Comparison of ENCODE assay signal across 9 mouse cellular contexts in genomic region chr2:32132567-32132992, GRCm38 (mm10). TPM values are rescaled to one million over a fixed set of nuclear protein-coding genes. Genes with fewer than 3 reads are reported as not detected.
A peak's percentile ranks its signal among the peaks of the same experiment; 100 is the strongest.
DNase-seq lines count a peak whose midpoint lies in the region; ATAC-seq and TF ChIP-seq lines count a peak whose summit lies in the region.
"Had no signal": no experiment of that assay in that cellular context is flagged by ENCODE, and none has a peak within 500 bp of the region (broad histone marks: within the 10 kb centered on the region; RNA-seq: fewer than 3 reads in every experiment).

No protein-coding gene starts in this region.

- no peak for TF ChIP-seq EP300 in liver, embryonic 14.5 days (IDR thresholded peaks at IDR 0.05; ENCODE audit: low read depth)

- H3K4me3 ChIP-seq in ES-E14 (ENCODE audit: insufficient read depth in 1 of 2, low read depth in 1 of 2, low read length in 2 of 2, poor library complexity in 1 of 2, severe bottlenecking in 1 of 2), result no peak overlapping the region
- H3K4me3 ChIP-seq in embryonic facial prominence, embryonic 11.5 days (ENCODE audit: low read depth, low read length), result no peak overlapping the region
- H3K4me3 ChIP-seq in hindbrain, embryonic 11.5 days (ENCODE audit: low read depth, low read length), result no peak overlapping the region
- 0 out of 4 replicates have a peak overlapping the region, but pooled peaks of 1 of the 2 experiments have one; percentile 1 for H3K4me3 ChIP-seq in liver, embryonic 14.5 days (ENCODE audit: insufficient read depth in 1 of 2, low read depth in 2 of 2, low read length in 2 of 2)
- H3K4me3 ChIP-seq: midbrain, embryonic 12.5 days had no signal

- no peaks in the 10 kb centered on the region for H3K36me3 ChIP-seq in ES-E14 (ENCODE audit: control insufficient read depth, insufficient read depth, low read length, poor library complexity, severe bottlenecking)
- no peaks in the 10 kb centered on the region for H3K36me3 ChIP-seq in embryonic facial prominence, embryonic 11.5 days (replicated peaks; ENCODE audit: control insufficient read depth, insufficient read depth, low read depth, low read length)
- H3K36me3 ChIP-seq in hindbrain, embryonic 11.5 days (ENCODE audit: control insufficient read depth, insufficient read depth, low read length), result no peaks in the 10 kb centered on the region
- H3K36me3 ChIP-seq in liver, embryonic 14.5 days (replicated peaks; ENCODE audit: control insufficient read depth, insufficient read depth, low read depth), result no peaks in the 10 kb centered on the region
- H3K36me3 ChIP-seq: midbrain, embryonic 12.5 days had no signal

- H3K27ac ChIP-seq in ES-E14 (ENCODE audit: insufficient read depth, low read depth, low read length, poor library complexity, severe bottlenecking), result no peak overlapping the region; the same call in 1 of the 2 replicates
- no peak overlapping the region for H3K27ac ChIP-seq in embryonic facial prominence, embryonic 11.5 days (replicated peaks; ENCODE audit: low read depth, low read length)
- no peak overlapping the region for H3K27ac ChIP-seq in hindbrain, embryonic 11.5 days (ENCODE audit: low read depth, low read length)
- peak overlapping the region; percentile 100 for H3K27ac ChIP-seq in liver, embryonic 14.5 days
- H3K27ac ChIP-seq: midbrain, embryonic 12.5 days had no signal

- H3K4me1 ChIP-seq in ES-E14 (ENCODE audit: control insufficient read depth in 2 of 2, insufficient read depth in 2 of 2, low read length in 2 of 2, poor library complexity in 1 of 2), result peaks cover 0 to 5% of the 10 kb centered on the region in 2 experiments; a peak in 1 of 4 replicates
- H3K4me1 ChIP-seq in embryonic facial prominence, embryonic 11.5 days (ENCODE audit: control insufficient read depth, insufficient read depth, low read length), result no peaks in the 10 kb centered on the region
- no peaks in the 10 kb centered on the region for H3K4me1 ChIP-seq in hindbrain, embryonic 11.5 days (replicated peaks; ENCODE audit: control insufficient read depth, insufficient read depth, low read length)
- peaks cover 51 to 52% of the 10 kb centered on the region in 2 experiments for H3K4me1 ChIP-seq in liver, embryonic 14.5 days (replicated peaks; ENCODE audit: control insufficient read depth in 2 of 2, insufficient read depth in 2 of 2, low read length in 1 of 2)

- peak; percentile 49 for DNase-seq in cerebellum, adult 9-10 months
- DNase-seq in cerebellum, postnatal 36 days, result no peak
- DNase-seq in ES-E14 (ENCODE audit: low read depth, low spot score), result peak; percentile 100
- peak; percentile 69 for DNase-seq in embryonic facial prominence, embryonic 11.5 days (ENCODE audit: low spot score)
- peak; percentile 78 for DNase-seq in hindbrain, embryonic 11.5 days (ENCODE audit: low spot score)
- peak; percentile 88 to 91 (median 90) for DNase-seq in liver, embryonic 14.5 days (ENCODE audit: low read depth in 3 of 3, low spot score in 3 of 3)
- DNase-seq in retina, embryonic 14.5 days (ENCODE audit: low spot score), result peak; percentile 76
- DNase-seq in layer of hippocampus, adult 9-10 months (ENCODE audit: low spot score), result no peak

- H3K27me3 ChIP-seq in embryonic facial prominence, embryonic 11.5 days (ENCODE audit: control insufficient read depth, insufficient read depth, low read length), result no peaks in the 10 kb centered on the region
- H3K27me3 ChIP-seq in hindbrain, embryonic 11.5 days (ENCODE audit: control insufficient read depth, insufficient read depth, low read length), result no peaks in the 10 kb centered on the region
- no peaks in the 10 kb centered on the region for H3K27me3 ChIP-seq in liver, embryonic 14.5 days (ENCODE audit: control insufficient read depth, insufficient read depth, low read length)
- H3K27me3 ChIP-seq: midbrain, embryonic 12.5 days had no signal

- no peak overlapping the region for H3K4me2 ChIP-seq in embryonic facial prominence, embryonic 11.5 days (ENCODE audit: low read depth, low read length)
- H3K4me2 ChIP-seq in hindbrain, embryonic 11.5 days (replicated peaks; ENCODE audit: low read depth, low read length), result no peak overlapping the region
- peak overlapping the region; percentile 49 for H3K4me2 ChIP-seq in liver, embryonic 14.5 days (ENCODE audit: low read depth)
- H3K4me2 ChIP-seq: midbrain, embryonic 12.5 days had no signal

- 5% methylated on average over 12 of the region's 12 CpGs for WGBS in embryonic facial prominence, embryonic 11.5 days
- WGBS in hindbrain, embryonic 11.5 days, result 2% methylated on average over 12 of the region's 12 CpGs
- WGBS in liver, embryonic 14.5 days (ENCODE audit: insufficient replicate concordance), result 3% methylated on average over 12 of the region's 12 CpGs

- 0 out of 2 replicates have a peak, but pooled peaks have one; percentile 12 for ATAC-seq in embryonic facial prominence, embryonic 11.5 days (replicated peaks; ENCODE audit: insufficient number of reproducible peaks, low FRiP score, low TSS enrichment, low read depth)
- ATAC-seq in hindbrain, embryonic 11.5 days (ENCODE audit: low FRiP score), result 0 out of 2 replicates have a peak, but pooled peaks have one; percentile 2
- peak; percentile 27 for ATAC-seq in liver, embryonic 14.5 days (ENCODE audit: insufficient read depth)

- no peak overlapping the region for H3K9ac ChIP-seq in ES-E14 (ENCODE audit: insufficient read depth, low read depth, low read length, poor library complexity, severe bottlenecking)
- H3K9ac ChIP-seq in embryonic facial prominence, embryonic 11.5 days (replicated peaks; ENCODE audit: low read length), result no peak overlapping the region
- no peak overlapping the region for H3K9ac ChIP-seq in hindbrain, embryonic 11.5 days (ENCODE audit: low read depth, low read length)
- 0 out of 2 replicates have a peak overlapping the region, but pooled peaks have one; percentile 43 for H3K9ac ChIP-seq in liver, embryonic 14.5 days (replicated peaks)
- H3K9ac ChIP-seq: midbrain, embryonic 12.5 days had no signal

- H3K9me3 ChIP-seq in ES-E14 (ENCODE audit: control insufficient read depth, insufficient read depth, low read depth, low read length), result no peaks in the 10 kb centered on the region
- no peaks in the 10 kb centered on the region for H3K9me3 ChIP-seq in embryonic facial prominence, embryonic 11.5 days (replicated peaks; ENCODE audit: control insufficient read depth, low read length)
- no peaks in the 10 kb centered on the region for H3K9me3 ChIP-seq in hindbrain, embryonic 11.5 days (ENCODE audit: control insufficient read depth, low read length)
- no peaks in the 10 kb centered on the region for H3K9me3 ChIP-seq in liver, embryonic 14.5 days (ENCODE audit: control insufficient read depth, low read length)
- H3K9me3 ChIP-seq: midbrain, embryonic 12.5 days had no signal

- in situ Hi-C loops in ES-E14 (cut with MboI; ENCODE audit: low sequenced_read_pairs in 2 of 2, unreplicated experiment in 2 of 2), result no loop called here

- no peak for TF ChIP-seq CTCF in liver, embryonic 14.5 days (IDR thresholded peaks at IDR 0.05; ENCODE audit: low read depth)

TF ChIP-seq in ES-E14, 5 proteins besides CTCF, POLR2A, EP300 and RAD21:
- peak; percentile 93 for TF ChIP-seq ZNF384 (IDR thresholded peaks at IDR 0.05; ENCODE audit: low read depth, low read length)
- TF ChIP-seq MAFK (IDR thresholded peaks at IDR 0.05; ENCODE audit: insufficient read depth, low read depth, low read length), result no peak

RNA-seq across cellular contexts. Expression of gene Prrc2b, which starts 18.3 kb away (rescaled TPM):
- total RNA-seq in ES-E14 (2012; rRNA removed), result 75.1 and 88.5 TPM in 2 replicates
- polyA plus RNA-seq in embryonic facial prominence, embryonic 11.5 days (2014; fragmentation: Nextera tagmentation; extraction: Ambion mirVana), result 46.2 and 48.6 TPM in 2 replicates
- polyA plus RNA-seq in hindbrain, embryonic 11.5 days (2014; fragmentation: Nextera tagmentation; extraction: Ambion mirVana), result 57.6 and 69.0 TPM in 2 replicates
- polyA plus RNA-seq in liver, embryonic 14.5 days (2012; rRNA removed), result 6.7 and 7.6 TPM in 2 replicates
- 6.2 and 10.6 TPM in 2 replicates for polyA plus RNA-seq in liver, embryonic 14.5 days (2014; fragmentation: Nextera tagmentation; extraction: Ambion mirVana)

RNA-seq across cellular contexts. Expression of gene Plpp7, which starts 37.3 kb away (rescaled TPM):
- total RNA-seq in ES-E14 (2012; rRNA removed), result 1.4 and 4.3 TPM in 2 replicates
- polyA plus RNA-seq in embryonic facial prominence, embryonic 11.5 days (2014; fragmentation: Nextera tagmentation; extraction: Ambion mirVana), result 3.5 TPM in 2 replicates
- 5.5 and 7.5 TPM in 2 replicates for polyA plus RNA-seq in hindbrain, embryonic 11.5 days (2014; fragmentation: Nextera tagmentation; extraction: Ambion mirVana)
- 1.4 TPM in 2 replicates for polyA plus RNA-seq in liver, embryonic 14.5 days (2012; rRNA removed)
- polyA plus RNA-seq in liver, embryonic 14.5 days (2014; fragmentation: Nextera tagmentation; extraction: Ambion mirVana), result 1.1 and 1.4 TPM in 2 replicates

RNA-seq across cellular contexts. Expression of gene Fam78a, which starts 47.9 kb away (rescaled TPM):
- total RNA-seq in ES-E14 (2012; rRNA removed), result 4.1 and 4.8 TPM in 2 replicates
- 1.8 and 1.9 TPM in 2 replicates for polyA plus RNA-seq in embryonic facial prominence, embryonic 11.5 days (2014; fragmentation: Nextera tagmentation; extraction: Ambion mirVana)
- polyA plus RNA-seq in hindbrain, embryonic 11.5 days (2014; fragmentation: Nextera tagmentation; extraction: Ambion mirVana), result 0.91 and 1.3 TPM in 2 replicates
- polyA plus RNA-seq in liver, embryonic 14.5 days (2012; rRNA removed), result 7.8 and 8.9 TPM in 2 replicates
- 9.8 and 12.5 TPM in 2 replicates for polyA plus RNA-seq in liver, embryonic 14.5 days (2014; fragmentation: Nextera tagmentation; extraction: Ambion mirVana)

Comparison
In these comparisons a context has a peak if more than half of its experiments do, and no peak if none do; other contexts are left out.
1. DNase-seq: peak in cerebellum, adult 9-10 months (single experiment), ES-E14 (single experiment), embryonic facial prominence, embryonic 11.5 days (single experiment), hindbrain, embryonic 11.5 days (single experiment), liver, embryonic 14.5 days (3 of 3) and retina, embryonic 14.5 days (single experiment); none in cerebellum, postnatal 36 days (0 of 2) and layer of hippocampus, adult 9-10 months (single experiment).
2. Peak in every context shown above with its lines, with median percentiles within 50 percentile points of each other: ATAC-seq.